Mouse (Mus musculus) monocyte, adult 2 months (primary cell): ENCODE measurements around the gene Gm20824.
"Not testable (repeated sequence)": the region's sequence is repeated elsewhere in the genome, so short reads cannot be mapped to it uniquely, and the experiment has no call there.

ENCODE experiments used
- DNase-seq, 2 experiments: peaks; one replicate each; pipeline ENCODE4 v3.0.0; 2022; ENCODE audit warnings: low spot score in 2 of 2, low read depth in 1 of 2

The Gm20824 gene

GRCm38 (mm10) chrY:8257607-8258006 is at the start of gene Gm20824:
Gene Gm20824, plus strand, starts transcription at chrY:8257907.
- DNase-seq = not testable (repeated sequence)
